Mouse (Mus musculus): ENCODE measurements at regions not wholly inside any gene's neighbourhood (a gene's known extent, or its start where the extent isn't known, plus 50 kb on each side); places are given as distances from the start of the nearest gene placed in this dataset.
A peak's percentile ranks its signal among the peaks of the same experiment; 100 is the strongest.

GRCm38 (mm10) chr4:45672262-45673076 lies 126.4 kb upstream of the Aldh1b1 start:
- WGBS: 57% methylated on average over 16 of the region's 16 CpGs

DNA sequence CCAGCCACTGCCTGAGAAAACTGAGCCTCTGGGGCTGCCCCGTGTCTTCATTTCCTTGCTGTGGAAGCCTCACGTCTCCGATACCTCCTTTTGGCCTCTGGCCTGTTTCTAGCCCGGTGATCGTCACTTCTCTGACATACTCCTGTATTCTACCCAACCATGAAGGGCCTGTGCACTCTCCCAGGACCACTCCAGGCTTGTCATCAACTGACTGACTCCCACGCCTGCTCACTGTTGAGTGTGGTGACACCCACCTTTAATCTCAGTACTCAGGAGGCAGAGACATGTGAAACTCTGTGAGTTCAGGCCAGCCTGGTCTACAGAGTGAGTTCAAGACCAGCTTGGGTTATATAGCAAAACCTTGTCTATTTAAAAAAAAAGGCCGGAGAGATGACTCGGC lies 132.1 kb upstream of the Shb start:
- Histone ChIP-seq H3K4me2 (no peak overlapping the region), H3K9ac (no peak overlapping the region), H3K27ac (no peak overlapping the region), H3K4me3 (replicated peaks) (no peak overlapping the region), H3K27me3 (replicated peaks) (no peaks in the 10 kb centered on the region), H3K9me3 (no peaks in the 10 kb centered on the region), H3K4me1 (no peaks in the 10 kb centered on the region), H3K36me3 (no peaks in the 10 kb centered on the region)
- no peak for ATAC-seq (ENCODE audit: insufficient read depth, low FRiP score, low read depth)
- WGBS: 81% methylated on average over 8 of the region's 8 CpGs

More at GRCm38 (mm10) chr4:45672262-45673076, 126.4 kb upstream of the Aldh1b1 start:
- 0 out of 2 replicates have a peak, but pooled peaks cover 6% of the 10 kb centered on the region for H3K27me3 ChIP-seq (replicated peaks)
- H3K4me1 ChIP-seq: no peaks in the 10 kb centered on the region
- no peaks in the 10 kb centered on the region for H3K9me3 ChIP-seq
- H3K9ac ChIP-seq: no peak overlapping the region
- H3K36me3 ChIP-seq: no peaks in the 10 kb centered on the region
- H3K4me2 ChIP-seq: no peak overlapping the region
- H3K4me3 ChIP-seq (replicated peaks): no peak overlapping the region
- H3K27ac ChIP-seq: no peak overlapping the region
- no peak for ATAC-seq (ENCODE audit: insufficient read depth, low FRiP score, low read depth)

DNA sequence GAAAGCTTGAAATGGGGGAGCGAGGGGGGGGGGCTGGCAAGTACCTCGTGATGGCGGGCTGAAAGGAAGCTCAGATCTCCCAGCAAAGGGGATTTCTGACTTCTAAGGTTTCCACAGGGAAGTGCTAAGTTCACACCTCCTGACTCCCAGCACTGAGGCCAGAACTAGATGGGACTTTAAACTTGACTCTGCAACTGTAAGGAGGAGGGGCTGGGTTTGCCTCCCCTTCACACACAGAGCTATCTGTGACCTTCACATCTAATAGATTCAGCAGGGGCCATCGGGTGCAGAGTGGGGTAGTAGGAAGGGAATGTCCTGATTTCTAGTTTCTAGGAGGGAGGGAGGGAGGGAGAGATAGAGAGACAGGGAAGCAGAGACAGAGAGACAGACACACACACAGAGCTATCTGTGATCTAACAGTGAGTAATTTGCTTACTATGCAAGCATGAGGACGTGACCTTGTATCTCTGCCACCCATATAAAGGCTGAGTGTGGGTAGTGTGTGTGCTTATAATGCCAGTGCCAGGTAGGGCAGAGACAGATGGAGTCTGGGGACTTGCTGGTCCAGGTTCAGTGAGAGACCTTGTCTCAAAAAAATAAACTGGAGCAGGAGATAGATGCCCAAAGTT lies 125.2 kb upstream of the Shb start:
- ATAC-seq (ENCODE audit: insufficient read depth, low FRiP score, low read depth): peak; percentile 77; the same call in 1 of the 2 replicates
- H3K9ac ChIP-seq: no peak overlapping the region
- no peaks in the 10 kb centered on the region; the same call in 1 of the 2 replicates for H3K4me1 ChIP-seq
- no peak overlapping the region for H3K4me2 ChIP-seq
- H3K27me3 ChIP-seq (replicated peaks): no peaks in the 10 kb centered on the region
- H3K4me3 ChIP-seq (replicated peaks): no peak overlapping the region
- WGBS: 35% methylated on average over 5 of the region's 5 CpGs
- no peak overlapping the region for H3K27ac ChIP-seq
- no peaks in the 10 kb centered on the region for H3K9me3 ChIP-seq
- no peaks in the 10 kb centered on the region for H3K36me3 ChIP-seq

DNA sequence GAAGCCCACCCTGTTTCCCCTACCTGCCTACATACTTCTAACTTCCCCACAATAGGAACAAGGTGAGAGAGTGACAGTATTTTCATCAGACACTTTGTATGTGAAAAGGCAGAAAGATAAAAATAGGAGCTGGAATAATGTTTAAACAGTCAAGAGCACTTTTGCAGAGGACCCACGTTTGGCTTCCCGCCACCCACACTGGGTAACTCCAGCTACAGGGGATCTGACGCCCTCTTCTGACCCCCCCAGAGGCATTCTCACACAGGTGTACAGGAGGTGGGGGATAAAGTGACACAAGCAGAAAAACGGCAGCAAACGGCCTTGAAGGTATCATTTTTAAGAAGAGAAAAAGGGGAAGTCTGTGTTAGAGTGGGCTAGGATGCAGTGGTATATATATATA lies 123.5 kb upstream of the Shb start:
- Histone ChIP-seq H3K27me3 (replicated peaks) (no peaks in the 10 kb centered on the region), H3K4me2 (no peak overlapping the region), H3K27ac (no peak overlapping the region), H3K9ac (no peak overlapping the region), H3K36me3 (no peaks in the 10 kb centered on the region), H3K4me3 (replicated peaks) (no peak overlapping the region), H3K9me3 (no peaks in the 10 kb centered on the region), H3K4me1 (no peaks in the 10 kb centered on the region; the same call in 1 of the 2 replicates)
- no peak for ATAC-seq (ENCODE audit: insufficient read depth, low FRiP score, low read depth)
- 46% methylated on average over 5 of the region's 5 CpGs for WGBS

- H3K4me1 ChIP-seq: no peaks in the 10 kb centered on the region; the same call in 1 of the 2 replicates
- H3K4me2 ChIP-seq: peak overlapping the region; percentile 35
- WGBS: 19% methylated on average over 4 of the region's 4 CpGs
- no peak overlapping the region; the same call in 1 of the 2 replicates for H3K27ac ChIP-seq
- no peaks in the 10 kb centered on the region for H3K27me3 ChIP-seq (replicated peaks)
- H3K9ac ChIP-seq: no peak overlapping the region
- H3K9me3 ChIP-seq: no peaks in the 10 kb centered on the region
- H3K4me3 ChIP-seq (replicated peaks): no peak overlapping the region
- ATAC-seq (ENCODE audit: insufficient read depth, low FRiP score, low read depth): no peak
- no peaks in the 10 kb centered on the region for H3K36me3 ChIP-seq
Observed at GRCm38 (mm10) chr4:45654804-45655155, 122.5 kb upstream of the Shb start.

- no peak overlapping the region; the same call in 1 of the 2 replicates for H3K27ac ChIP-seq
- WGBS: 19% methylated on average over 14 of the region's 14 CpGs
Observed at GRCm38 (mm10) chr4:45654019-45654803, 121.9 kb upstream of the Shb start.

GRCm38 (mm10) chr4:45648884-45649577 lies 116.8 kb upstream of the Shb start:
- H3K36me3 ChIP-seq: no peaks in the 10 kb centered on the region
- H3K4me1 ChIP-seq: no peaks in the 10 kb centered on the region; the same call in 1 of the 2 replicates
- no peak overlapping the region for H3K9ac ChIP-seq
- H3K4me3 ChIP-seq (replicated peaks): no peak overlapping the region
- H3K27me3 ChIP-seq (replicated peaks): no peaks in the 10 kb centered on the region
- no peak for ATAC-seq (ENCODE audit: insufficient read depth, low FRiP score, low read depth)
- H3K27ac ChIP-seq: no peak overlapping the region
- H3K4me2 ChIP-seq: no peak overlapping the region
- WGBS: 77% methylated on average over 9 of the region's 9 CpGs
- no peaks in the 10 kb centered on the region for H3K9me3 ChIP-seq

More at GRCm38 (mm10) chr4:45654019-45654803, 121.9 kb upstream of the Shb start:
- Histone ChIP-seq H3K36me3 (no peaks in the 10 kb centered on the region), H3K4me3 (replicated peaks) (no peak overlapping the region), H3K9me3 (no peaks in the 10 kb centered on the region), H3K9ac (no peak overlapping the region), H3K4me1 (no peaks in the 10 kb centered on the region; the same call in 1 of the 2 replicates), H3K27me3 (replicated peaks) (no peaks in the 10 kb centered on the region), H3K4me2 (peak overlapping the region; percentile 35)
- no peak for ATAC-seq (ENCODE audit: insufficient read depth, low FRiP score, low read depth)

- H3K4me3 ChIP-seq (replicated peaks): no peak overlapping the region
- ATAC-seq (ENCODE audit: insufficient read depth, low FRiP score, low read depth): no peak
- H3K9ac ChIP-seq: no peak overlapping the region
- H3K36me3 ChIP-seq: no peaks in the 10 kb centered on the region
- no peaks in the 10 kb centered on the region for H3K9me3 ChIP-seq
- no peak overlapping the region for H3K27ac ChIP-seq
- WGBS: 55% methylated on average over 3 of the region's 3 CpGs
- H3K4me2 ChIP-seq: no peak overlapping the region
- H3K4me1 ChIP-seq: no peaks in the 10 kb centered on the region
- no peaks in the 10 kb centered on the region for H3K27me3 ChIP-seq (replicated peaks)
Observed at GRCm38 (mm10) chr4:45647514-45647913, 115.2 kb upstream of the Shb start.

GRCm38 (mm10) chr4:45642604-45643003 lies 110.3 kb upstream of the Shb start:
- 85% methylated on average over 10 of the region's 10 CpGs for WGBS
- no peak overlapping the region for H3K27ac ChIP-seq
- H3K36me3 ChIP-seq: no peaks in the 10 kb centered on the region
- no peak overlapping the region for H3K9ac ChIP-seq
- no peaks in the 10 kb centered on the region for H3K9me3 ChIP-seq
- no peak overlapping the region for H3K4me3 ChIP-seq (replicated peaks)
- no peak overlapping the region for H3K4me2 ChIP-seq
- no peak for ATAC-seq (ENCODE audit: insufficient read depth, low FRiP score, low read depth)
- H3K27me3 ChIP-seq (replicated peaks): no peaks in the 10 kb centered on the region
- H3K4me1 ChIP-seq: no peaks in the 10 kb centered on the region

DNA sequence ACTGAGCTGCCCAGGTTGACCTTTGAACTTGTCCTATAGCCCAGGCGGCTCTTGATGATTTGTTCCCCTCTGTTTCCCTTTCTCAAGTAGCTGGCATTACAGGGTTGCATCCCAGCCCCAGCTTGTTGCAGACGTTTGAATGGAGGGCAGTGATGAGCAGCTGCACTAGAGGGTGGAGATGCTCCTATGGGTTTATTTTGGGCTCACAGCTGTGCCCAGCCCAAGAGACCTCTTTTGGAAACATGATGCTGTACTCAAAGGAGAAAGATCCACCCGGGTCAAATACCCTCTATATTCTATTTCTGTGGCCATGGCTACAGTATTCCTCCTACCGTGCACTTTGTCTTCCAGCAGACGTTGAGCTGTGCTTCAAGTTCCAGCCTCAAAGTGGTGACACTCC lies 109.0 kb upstream of the Shb start:
- Histone ChIP-seq H3K4me3 (replicated peaks) (no peak overlapping the region), H3K27me3 (replicated peaks) (no peaks in the 10 kb centered on the region), H3K4me2 (no peak overlapping the region), H3K4me1 (no peaks in the 10 kb centered on the region), H3K9ac (no peak overlapping the region), H3K27ac (no peak overlapping the region), H3K36me3 (no peaks in the 10 kb centered on the region), H3K9me3 (no peaks in the 10 kb centered on the region)
- WGBS: 58% methylated on average over 5 of the region's 5 CpGs
- no peak for ATAC-seq (ENCODE audit: insufficient read depth, low FRiP score, low read depth)

DNA sequence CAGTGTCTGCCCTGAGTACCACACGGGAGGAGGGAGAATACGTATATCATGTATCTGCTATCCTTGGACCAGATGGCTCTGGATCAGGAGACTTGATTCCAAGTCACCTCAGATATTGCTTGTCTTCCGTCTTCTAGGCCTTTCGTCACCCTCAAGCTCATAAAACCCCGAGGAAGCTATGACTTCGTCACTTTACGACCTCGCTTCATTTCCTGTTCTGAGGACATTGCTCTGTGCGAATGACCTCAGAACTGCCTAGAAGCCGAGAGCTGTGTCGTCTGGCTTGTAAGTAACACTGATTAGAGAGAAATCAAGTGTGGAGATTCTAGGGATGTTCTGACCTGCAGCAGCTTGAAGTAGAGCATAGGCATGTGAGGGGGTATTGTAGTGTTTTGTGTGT lies 108.4 kb upstream of the Shb start:
- H3K4me2 ChIP-seq: no peak overlapping the region
- no peaks in the 10 kb centered on the region for H3K9me3 ChIP-seq
- no peaks in the 10 kb centered on the region for H3K27me3 ChIP-seq (replicated peaks)
- no peak for ATAC-seq (ENCODE audit: insufficient read depth, low FRiP score, low read depth)
- H3K27ac ChIP-seq: no peak overlapping the region
- H3K4me3 ChIP-seq (replicated peaks): no peak overlapping the region
- 56% methylated on average over 11 of the region's 11 CpGs for WGBS
- no peaks in the 10 kb centered on the region for H3K4me1 ChIP-seq
- no peak overlapping the region for H3K9ac ChIP-seq
- no peaks in the 10 kb centered on the region for H3K36me3 ChIP-seq

All from stomach, embryonic 15.5 days (tissue).